Mouse (Mus musculus) heart, postnatal 36 days (tissue): ENCODE results near the gene Olfr99. TPM values are rescaled to one million over a fixed set of nuclear protein-coding genes. Genes with fewer than 3 reads are reported as not detected.
"Not testable (repeated sequence)": the region's sequence is repeated elsewhere in the genome, so short reads cannot be mapped to it uniquely, and the experiment has no call there.

Experiments used
- DNase-seq, 2 experiments: peaks; one replicate each; pipeline ENCODE4 v3.0.0; 2021 to 2022
- intact Hi-C: fragments of 180-260 bp; cut with DNase I; formaldehyde crosslinking; loops from one replicate; pipeline ENCODE4 v1.15.1; 2025
- total RNA-seq, 2 experiments: library from RNA; stranded (reverse); gene quantifications; 2 replicates each; pipeline ENCODE4 v1.2.3; 2021

Olfr99 gene
- not detected for total RNA-seq

GRCm38 (mm10) chr17:37283360-37283759 is at the start of gene Olfr99:
Gene Olfr99 (minus strand): TSS chr17:37283460.
- no peak for DNase-seq
- intact Hi-C loops, result no loop called here

GRCm38 (mm10) chr17:37316954-37317353 is 33.7 kb upstream of the Olfr99 start, which contains the start of gene Olfr102:
Gene Olfr102 (minus strand): TSS chr17:37317054.
- intact Hi-C loops, result no loop called here
- no peak for DNase-seq

- DNase-seq, result no peak
- intact Hi-C loops, result no loop called here
These were observed 27.0 kb upstream of the Olfr99 start for GRCm38 (mm10) chr17:37310146-37310699.

GRCm38 (mm10) chr17:37308483-37308882 is 25.2 kb upstream of the Olfr99 start:
- DNase-seq, result no peak
- intact Hi-C loops, result no loop called here

GRCm38 (mm10) chr17:37304213-37304612 is 21.0 kb upstream of the Olfr99 start, which contains the start of gene Olfr101:
Gene Olfr101 (minus strand): TSS chr17:37304313.
- DNase-seq, result no peak
- intact Hi-C loops, result no loop called here

GRCm38 (mm10) chr17:37280331-37280730 is 2.9 kb downstream of the Olfr99 start:
- intact Hi-C loops, result no loop called here
- DNase-seq, result no peak

GRCm38 (mm10) chr17:37276573-37276972 is 6.7 kb downstream of the Olfr99 start:
- DNase-seq, result no peak
- intact Hi-C loops, result no loop called here

- no peak for DNase-seq
- intact Hi-C loops, result no loop called here
These were observed 7.5 kb downstream of the Olfr99 start for GRCm38 (mm10) chr17:37275626-37276248.

- DNase-seq, result peak; percentile 61 to 69
- intact Hi-C loops, result no loop called here
These were observed 12.6 kb downstream of the Olfr99 start for GRCm38 (mm10) chr17:37270702-37271092.

GRCm38 (mm10) chr17:37270058-37270701 is 13.1 kb downstream of the Olfr99 start, which contains the start of gene H2-M3:
Gene H2-M3 (plus strand): TSS chr17:37270220.
- peak; percentile 94 to 97 for DNase-seq
- intact Hi-C loops, result no loop called here

- intact Hi-C loops, result no loop called here
- no peak for DNase-seq
These were observed 19.6 kb downstream of the Olfr99 start, which contains the start of gene Olfr98 for GRCm38 (mm10) chr17:37263626-37264025. Gene Olfr98 (minus strand): TSS chr17:37263749.

GRCm38 (mm10) chr17:37250544-37250943 is 32.7 kb downstream of the Olfr99 start:
- DNase-seq, result peak in 1 of 2 experiments; percentile 3
- intact Hi-C loops, result no loop called here

GRCm38 (mm10) chr17:37249460-37249859 is 33.8 kb downstream of the Olfr99 start:
- intact Hi-C loops, result no loop called here
- no peak for DNase-seq

- peak; percentile 15 to 19 for DNase-seq
These were observed 36.5 kb downstream of the Olfr99 start for GRCm38 (mm10) chr17:37246715-37247114.

GRCm38 (mm10) chr17:37242198-37242597 is 41.1 kb downstream of the Olfr99 start:
- no peak for DNase-seq
- intact Hi-C loops, result no loop called here

More at GRCm38 (mm10) chr17:37246715-37247114, 36.5 kb downstream of the Olfr99 start:
- intact Hi-C loops, result no loop called here

- intact Hi-C loops, result not testable (repeated sequence)
These were observed 46.0 kb downstream of the Olfr99 start, which contains the start of gene Olfr97 for GRCm38 (mm10) chr17:37237230-37237629. Gene Olfr97 (minus strand): TSS chr17:37237330.

More at GRCm38 (mm10) chr17:37237230-37237629, 46.0 kb downstream of the Olfr99 start, which contains the start of gene Olfr97:
- not testable (repeated sequence) for DNase-seq

Other genes starting within 250 kb of the Olfr99 start
- gene Gabbr1, start 237.5 kb downstream of the Olfr99 start, total RNA-seq, result 1 to 10 TPM; 8.6 to 9.4 TPM
- gene Olfr90, start 195.0 kb downstream of the Olfr99 start, total RNA-seq, result not detected
- gene Olfr91, start 185.2 kb downstream of the Olfr99 start, total RNA-seq, result not detected
- gene Olfr92, start 163.4 kb downstream of the Olfr99 start, total RNA-seq, result not detected
- gene Olfr93, start 122.0 kb downstream of the Olfr99 start, total RNA-seq, result not detected
- not detected for gene Ubd, start 89.6 kb downstream of the Olfr99 start, total RNA-seq
- not detected for gene Olfr94, start 82.5 kb downstream of the Olfr99 start, total RNA-seq
- not detected for gene Olfr95, start 70.3 kb downstream of the Olfr99 start, total RNA-seq
- not detected for gene Olfr96, start 63.3 kb downstream of the Olfr99 start, total RNA-seq
- not detected for gene Olfr97, start 46.1 kb downstream of the Olfr99 start, total RNA-seq
- not detected for gene Olfr98, start 19.7 kb downstream of the Olfr99 start, total RNA-seq
- 1 to 10 TPM; 2.8 to 3.7 TPM for gene H2-M3, start 13.2 kb downstream of the Olfr99 start, total RNA-seq
- not detected for gene Olfr101, start 20.9 kb upstream of the Olfr99 start, total RNA-seq
- gene Olfr102, start 33.6 kb upstream of the Olfr99 start, total RNA-seq, result not detected
- not detected for gene Olfr103, start 56.2 kb upstream of the Olfr99 start, total RNA-seq
- gene Olfr104-ps, start 76.1 kb upstream of the Olfr99 start, total RNA-seq, result not detected
- not detected for gene Olfr105-ps, start 95.6 kb upstream of the Olfr99 start, total RNA-seq
- gene Olfr106-ps, start 106.9 kb upstream of the Olfr99 start, total RNA-seq, result not detected
- gene Olfr107, start 115.8 kb upstream of the Olfr99 start, total RNA-seq, result not detected
- gene Olfr108, start 162.0 kb upstream of the Olfr99 start, total RNA-seq, result not detected
- gene Olfr109, start 175.5 kb upstream of the Olfr99 start, total RNA-seq, result not detected
- not detected for gene H2-M2, start 200.1 kb upstream of the Olfr99 start, total RNA-seq
- not detected for gene Olfr110, start 209.0 kb upstream of the Olfr99 start, total RNA-seq
- gene Olfr111, start 224.6 kb upstream of the Olfr99 start, total RNA-seq, result not detected